Mouse (Mus musculus): ENCODE measurements around the gene Olfr809.

The Olfr809 gene

GRCm38 (mm10) chr10:129774338-129774737, at the start of gene Olfr809:
Gene Olfr809, plus strand, starts transcription at chr10:129774638.
- DNase-seq (ENCODE audit: low read depth in 2 of 2, low spot score in 2 of 2) = no peak

- DNase-seq (ENCODE audit: low read depth in 2 of 2, low spot score in 2 of 2) = no peak
Measured at GRCm38 (mm10) chr10:129729275-129729674, 45.2 kb upstream of the Olfr809 start, which contains the start of gene Olfr805. Gene Olfr805, minus strand, starts transcription at chr10:129729375.

- DNase-seq (ENCODE audit: low read depth in 2 of 2, low spot score in 2 of 2) = no peak
Measured at GRCm38 (mm10) chr10:129741821-129742220, 32.6 kb upstream of the Olfr809 start, which contains the start of gene Olfr806. Gene Olfr806, minus strand, starts transcription at chr10:129741921.

GRCm38 (mm10) chr10:129757693-129758092, 16.7 kb upstream of the Olfr809 start, which contains the start of gene Olfr807:
Gene Olfr807, minus strand, starts transcription at chr10:129757793.
- no peak for DNase-seq (ENCODE audit: low read depth in 2 of 2, low spot score in 2 of 2)

- DNase-seq (ENCODE audit: low read depth in 2 of 2, low spot score in 2 of 2) = no peak
Measured at GRCm38 (mm10) chr10:129765182-129765581, 9.3 kb upstream of the Olfr809 start, which contains the start of gene Olfr808. Gene Olfr808, plus strand, starts transcription at chr10:129765482.

GRCm38 (mm10) chr10:129778123-129778522, 3.7 kb downstream of the Olfr809 start:
- DNase-seq (ENCODE audit: low read depth in 2 of 2, low spot score in 2 of 2) = no peak

GRCm38 (mm10) chr10:129794817-129795216, 20.4 kb downstream of the Olfr809 start, which contains the start of gene Olfr810:
Gene Olfr810, minus strand, starts transcription at chr10:129794917.
- no peak for DNase-seq (ENCODE audit: low read depth in 2 of 2, low spot score in 2 of 2)

- DNase-seq (ENCODE audit: low read depth in 2 of 2, low spot score in 2 of 2) = no peak
Measured at GRCm38 (mm10) chr10:129804296-129804695, 29.9 kb downstream of the Olfr809 start, which contains the start of gene Olfr811. Gene Olfr811, minus strand, starts transcription at chr10:129804396.

All from CD8-positive naive resting alpha-beta T cell, adult 2 months (primary cell).